Comparison of ENCODE assay signal across 15 mouse cellular contexts in genomic region chr17:8785908-8786307, GRCm38 (mm10).
"Had no signal": no experiment of that assay in that cellular context is flagged by ENCODE, and none has a peak within 500 bp of the region (broad histone marks: within the 10 kb centered on the region; RNA-seq: fewer than 3 reads in every experiment).

No protein-coding gene starts in this region.

- DNase-seq: kidney, adult 8-10 months; kidney, postnatal 25 days; liver; liver, embryonic 13.5 days; liver, postnatal 0 days; lung, postnatal 14 days had no signal

- H3K9me3 ChIP-seq: limb, embryonic 12.5 days; liver, embryonic 13.5 days; lung, embryonic 15.5 days; midbrain, embryonic 15.5 days; neural tube, embryonic 12.5 days had no signal

- H3K27me3 ChIP-seq: limb, embryonic 12.5 days; liver, embryonic 13.5 days; lung, embryonic 15.5 days; midbrain, embryonic 15.5 days; neural tube, embryonic 12.5 days had no signal

- H3K4me2 ChIP-seq: limb, embryonic 12.5 days; liver, embryonic 13.5 days; lung, embryonic 15.5 days; midbrain, embryonic 11.5 days; midbrain, embryonic 15.5 days; neural tube, embryonic 12.5 days had no signal

- H3K36me3 ChIP-seq: limb, embryonic 12.5 days; liver, embryonic 13.5 days; lung, embryonic 15.5 days; midbrain, embryonic 15.5 days; neural tube, embryonic 12.5 days had no signal

- H3K9ac ChIP-seq: limb, embryonic 12.5 days; liver, embryonic 13.5 days; liver, postnatal 0 days; lung, embryonic 15.5 days; midbrain, embryonic 15.5 days; neural tube, embryonic 12.5 days had no signal

- H3K4me3 ChIP-seq: left cerebral cortex, adult 2 months; limb, embryonic 12.5 days; liver, embryonic 13.5 days; lung, embryonic 15.5 days; megakaryocyte, embryonic 14.5 days; midbrain, embryonic 15.5 days; neural tube, embryonic 12.5 days had no signal

- ATAC-seq: intestine, embryonic 16.5 days; liver, postnatal 0 days; midbrain, embryonic 15.5 days had no signal

- H3K4me1 ChIP-seq: limb, embryonic 12.5 days; liver, embryonic 13.5 days; midbrain, embryonic 15.5 days; neural tube, embryonic 12.5 days had no signal

- H3K27ac ChIP-seq: left cerebral cortex, adult 2 months; limb, embryonic 12.5 days; liver, embryonic 13.5 days; lung, embryonic 15.5 days; macrophage; midbrain, embryonic 15.5 days; neural tube, embryonic 12.5 days had no signal
